ENCODE assay signal across 8 mouse cellular contexts in the genomic region with DNA sequence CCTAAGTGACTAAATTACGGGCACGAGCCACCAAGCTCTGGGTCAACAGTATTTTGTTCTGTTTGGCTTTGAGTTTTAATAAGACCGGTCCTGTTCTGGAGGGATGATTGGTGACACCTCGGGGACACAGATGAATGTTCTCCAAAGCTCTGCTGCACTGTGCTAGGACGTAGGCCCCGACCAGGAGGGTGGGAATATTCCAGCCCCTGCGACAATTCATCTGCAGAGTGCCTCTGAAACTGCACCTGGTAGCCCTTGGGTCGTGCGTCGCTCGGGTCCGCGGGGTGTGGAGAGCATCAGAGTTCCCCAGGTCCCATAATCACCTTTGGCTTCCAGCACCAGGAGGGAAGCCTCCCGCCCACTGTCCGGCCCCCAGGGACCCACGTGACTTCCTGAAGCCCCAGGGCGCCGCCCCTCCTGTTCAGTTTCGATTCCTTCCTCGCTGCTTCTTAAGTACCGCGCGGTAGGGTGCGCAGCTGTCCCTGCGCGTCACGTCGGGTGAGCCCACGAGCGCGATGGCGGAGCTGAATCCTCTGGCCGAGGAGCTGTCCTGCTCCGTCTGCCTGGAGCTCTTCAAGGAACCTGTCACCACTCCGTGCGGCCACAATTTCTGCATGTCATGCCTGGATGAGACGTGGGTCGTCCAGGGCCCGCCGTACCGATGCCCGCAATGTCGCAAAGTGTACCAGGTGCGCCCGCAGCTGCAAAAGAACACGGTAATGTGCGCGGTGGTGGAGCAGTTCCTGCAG. TPM values are rescaled to one million over a fixed set of nuclear protein-coding genes. Genes with fewer than 3 reads are reported as not detected.
DNase-seq lines count a peak whose midpoint lies in the region; ATAC-seq and TF ChIP-seq lines count a peak whose summit lies in the region.

A gene (plus strand): TSS at position 403 of the 749 bp plus-strand sequence.

- H3K4me1 ChIP-seq in embryonic facial prominence, embryonic 13.5 days: peaks cover 14% of the 10 kb centered on the region
- H3K4me1 ChIP-seq in liver, adult 2 months (ENCODE audit: control insufficient read depth, insufficient read depth, low read length): peaks cover 20% of the 10 kb centered on the region

- ATAC-seq in embryonic facial prominence, embryonic 13.5 days (ENCODE audit: insufficient number of reproducible peaks, insufficient read depth, low FRiP score, low TSS enrichment, low read depth): peak; percentile 68

- H3K9me3 ChIP-seq in embryonic facial prominence, embryonic 13.5 days: no peaks in the 10 kb centered on the region

- H3K79me2 ChIP-seq in liver, adult 2 months (ENCODE audit: control insufficient read depth, insufficient read depth, low read length): peaks cover 26% of the 10 kb centered on the region

- H3K36me3 ChIP-seq in embryonic facial prominence, embryonic 13.5 days: no peaks in the 10 kb centered on the region
- H3K36me3 ChIP-seq in liver, adult 2 months (ENCODE audit: control insufficient read depth, insufficient read depth, low read length): no peaks in the 10 kb centered on the region

- H3K27me3 ChIP-seq in embryonic facial prominence, embryonic 13.5 days: peaks cover 28% of the 10 kb centered on the region
- H3K27me3 ChIP-seq in liver, adult 2 months (ENCODE audit: control insufficient read depth, insufficient read depth, low read length): no peaks in the 10 kb centered on the region

- peak; percentile 99 for TF ChIP-seq POLR2A in liver, adult 2 months (IDR thresholded peaks at IDR 0.05; ENCODE audit: extremely low read depth, insufficient read depth, low read length)

- DNase-seq in cerebellum, adult 9-11 months: peak; percentile 14
- DNase-seq in cerebellum, adult 8-10 months: no peak
- DNase-seq in heart, adult 9 months (ENCODE audit: low spot score in 2 of 2): peak; percentile 96 to 97
- peak; percentile 97 for DNase-seq in kidney, adult 9 months
- peak; percentile 94 for DNase-seq in liver, adult 2 months (ENCODE audit: extremely low read depth, low read depth, low spot score)
- peak; percentile 83 to 90 for DNase-seq in monocyte, adult 2 months (ENCODE audit: low read depth in 1 of 2, low spot score in 2 of 2)
- peak; percentile 89 to 98 for DNase-seq in spleen, postnatal 10 days (ENCODE audit: low spot score in 2 of 2)

- H3K4me2 ChIP-seq in embryonic facial prominence, embryonic 13.5 days: peak within 1 kb of the TSS; percentile 65

- TF ChIP-seq CTCF in liver, adult 2 months (IDR thresholded peaks at IDR 0.05; ENCODE audit: low read depth, low read length): no peak

- WGBS in embryonic facial prominence, embryonic 13.5 days: 2% methylated on average over 48 of the region's 48 CpGs
- WGBS in liver, adult 2 months: under 1% methylated on average over 48 of the region's 48 CpGs

- H3K4me3 ChIP-seq in embryonic facial prominence, embryonic 13.5 days: peak within 1 kb of the TSS; percentile 55
- H3K4me3 ChIP-seq in liver, adult 2 months (ENCODE audit: insufficient read depth, low read depth, low read length): peak within 1 kb of the TSS; percentile 72

- H3K27ac ChIP-seq in embryonic facial prominence, embryonic 13.5 days: no peak within 1 kb of the TSS
- peak within 1 kb of the TSS; percentile 75 for H3K27ac ChIP-seq in liver, adult 2 months (replicated peaks; ENCODE audit: insufficient read depth, low read depth, low read length)

- peak within 1 kb of the TSS; percentile 68 for H3K9ac ChIP-seq in embryonic facial prominence, embryonic 13.5 days
- H3K9ac ChIP-seq in liver, adult 2 months (ENCODE audit: low read depth, low read length): peak within 1 kb of the TSS; percentile 94

RNA-seq across cellular contexts. Expression of the gene that starts here (rescaled TPM):
- polyA plus RNA-seq in embryonic facial prominence, embryonic 13.5 days (2015; fragmentation: Nextera tagmentation; extraction: Ambion mirVana): 6.0 and 7.1 TPM in 2 replicates
- total RNA-seq in liver, adult 2 months (2014; rRNA removed): 16.2 and 24.1 TPM in 2 replicates
- 29.3 and 32.1 TPM in 2 replicates for polyA plus RNA-seq in liver, adult 2 months (2012; rRNA removed)
